Mouse (Mus musculus): ENCODE data around the gene Sema4c. TPM values are rescaled to one million over a fixed set of nuclear protein-coding genes. Genes with fewer than 3 reads are reported as not detected.

Gene Sema4c
- total RNA-seq, 2 experiments from 2014 or later: 16.2 to 20.2 TPM

- no peak for DNase-seq (ENCODE audit: low spot score in 2 of 2)
- intact Hi-C loops (cut with DNase I): no loop called here
Observed at GRCm38 (mm10) chr1:36559888-36560287, 1.7 kb upstream of the Sema4c start.

- intact Hi-C loops (cut with DNase I): no loop called here
- DNase-seq (ENCODE audit: low spot score in 2 of 2): no peak
Observed at GRCm38 (mm10) chr1:36559256-36559655, 1.1 kb upstream of the Sema4c start.

GRCm38 (mm10) chr1:36557457-36558011 is 615 bp downstream of the Sema4c start:
- intact Hi-C loops (cut with DNase I): no loop called here
- DNase-seq (ENCODE audit: low spot score in 2 of 2): peak in 1 of 2 experiments; percentile 73

GRCm38 (mm10) chr1:36556553-36557456 is 1.3 kb downstream of the Sema4c start:
- intact Hi-C loops (cut with DNase I): no loop called here
- peak; percentile 94 for DNase-seq (ENCODE audit: low spot score in 2 of 2)

- no peak for DNase-seq (ENCODE audit: low spot score in 2 of 2)
- intact Hi-C loops (cut with DNase I): no loop called here
Observed at GRCm38 (mm10) chr1:36555798-36556395, 2.3 kb downstream of the Sema4c start.

GRCm38 (mm10) chr1:36554633-36555399 is 3.3 kb downstream of the Sema4c start:
- intact Hi-C loops (cut with DNase I): no loop called here
- DNase-seq (ENCODE audit: low spot score in 2 of 2): no peak

- intact Hi-C loops (cut with DNase I): no loop called here
Observed at GRCm38 (mm10) chr1:36552506-36552905, 5.6 kb downstream of the Sema4c start.

GRCm38 (mm10) chr1:36551904-36552303 is 6.2 kb downstream of the Sema4c start:
- no peak for DNase-seq (ENCODE audit: low spot score in 2 of 2)
- intact Hi-C loops (cut with DNase I): no loop called here

More at GRCm38 (mm10) chr1:36552506-36552905, 5.6 kb downstream of the Sema4c start:
- DNase-seq (ENCODE audit: low spot score in 2 of 2): no peak

GRCm38 (mm10) chr1:36550075-36550863 is 7.9 kb downstream of the Sema4c start:
- no peak for DNase-seq (ENCODE audit: low spot score in 2 of 2)
- intact Hi-C loops (cut with DNase I): no loop called here

- no peak for DNase-seq (ENCODE audit: low spot score in 2 of 2)
- intact Hi-C loops (cut with DNase I): loop anchor here (5.0 kb wide), 1 partner anchor 88 kb away; no protein-coding TSS in a partner anchor
Observed at GRCm38 (mm10) chr1:36549491-36549890, 8.7 kb downstream of the Sema4c start.

GRCm38 (mm10) chr1:36548771-36549170 is 9.4 kb downstream of the Sema4c start:
- intact Hi-C loops (cut with DNase I): loop anchor here (5.0 kb wide), 1 partner anchor 89 kb away; no protein-coding TSS in a partner anchor
- DNase-seq (ENCODE audit: low spot score in 2 of 2): no peak

GRCm38 (mm10) chr1:36547981-36548598 is 10.1 kb downstream of the Sema4c start:
- peak in 1 of 2 experiments; percentile 45 for DNase-seq (ENCODE audit: low spot score in 2 of 2)
- intact Hi-C loops (cut with DNase I): loop anchor here (2.0 to 5.0 kb wide), 2 partner anchors 89 to 137 kb away; no protein-coding TSS in a partner anchor

- peak; percentile 98 to 99 for DNase-seq (ENCODE audit: low spot score in 2 of 2)
- intact Hi-C loops (cut with DNase I): loop anchor here (2.0 to 5.0 kb wide), 2 partner anchors 90 to 138 kb away; no protein-coding TSS in a partner anchor
Observed at GRCm38 (mm10) chr1:36546888-36547471, 11.2 kb downstream of the Sema4c start, which contains the start of gene Ankrd39. Gene Ankrd39, minus strand, starts transcription at chr1:36547445.

- peak in 1 of 2 experiments; percentile 44 for DNase-seq (ENCODE audit: low spot score in 2 of 2)
- intact Hi-C loops (cut with DNase I): loop anchor here (2.0 to 5.0 kb wide), 2 partner anchors 91 to 139 kb away; no protein-coding TSS in a partner anchor
Observed at GRCm38 (mm10) chr1:36545845-36546600, 12.1 kb downstream of the Sema4c start.

- intact Hi-C loops (cut with DNase I): loop anchor here (5.0 kb wide), 1 partner anchor 92 kb away; no protein-coding TSS in a partner anchor
- no peak for DNase-seq (ENCODE audit: low spot score in 2 of 2)
Observed at GRCm38 (mm10) chr1:36545382-36545781, 12.8 kb downstream of the Sema4c start.

GRCm38 (mm10) chr1:36542925-36543324 is 15.2 kb downstream of the Sema4c start:
- intact Hi-C loops (cut with DNase I): no loop called here

GRCm38 (mm10) chr1:36541844-36542243 is 16.3 kb downstream of the Sema4c start:
- no peak for DNase-seq (ENCODE audit: low spot score in 2 of 2)
- intact Hi-C loops (cut with DNase I): no loop called here

More at GRCm38 (mm10) chr1:36542925-36543324, 15.2 kb downstream of the Sema4c start:
- DNase-seq (ENCODE audit: low spot score in 2 of 2): no peak

Measured in left cerebral cortex, postnatal 14 days (tissue).